Mouse (Mus musculus): ENCODE measurements around the gene Tctex1d4. TPM values are rescaled to one million over a fixed set of nuclear protein-coding genes. Genes with fewer than 3 reads are reported as not detected.

Gene Tctex1d4
- polyA plus RNA-seq, 2 experiments = not detected

GRCm38 (mm10) chr4:117101218-117101617 lies 25.4 kb upstream of the Tctex1d4 start:
- H3K27me3 ChIP-seq (ENCODE audit: control insufficient read depth, insufficient read depth, low read length) = peaks cover 8% of the 10 kb centered on the region
- TF ChIP-seq CTCF (IDR thresholded peaks at IDR 0.05; ENCODE audit: low read depth) (peak; percentile 48), EP300 (IDR thresholded peaks at IDR 0.05; ENCODE audit: low read depth) (no peak)
- ATAC-seq (ENCODE audit: insufficient read depth) (no peak), DNase-seq (ENCODE audit: low read depth in 3 of 3, low spot score in 3 of 3) (no peak)
- no peak overlapping the region for H3K4me2 ChIP-seq (ENCODE audit: low read depth)
- H3K9ac ChIP-seq (replicated peaks) = no peak overlapping the region
- no peak overlapping the region for H3K4me3 ChIP-seq (ENCODE audit: insufficient read depth in 1 of 2, low read depth in 2 of 2, low read length in 2 of 2)
- H3K36me3 ChIP-seq (replicated peaks; ENCODE audit: control insufficient read depth, insufficient read depth, low read depth) = no peaks in the 10 kb centered on the region
- no peak overlapping the region for H3K27ac ChIP-seq
- H3K9me3 ChIP-seq (ENCODE audit: control insufficient read depth, low read length) = no peaks in the 10 kb centered on the region
- WGBS (ENCODE audit: insufficient replicate concordance) = 40% methylated on average over 7 of the region's 7 CpGs
- H3K4me1 ChIP-seq (replicated peaks; ENCODE audit: control insufficient read depth in 2 of 2, insufficient read depth in 2 of 2, low read length in 1 of 2) = no peaks in the 10 kb centered on the region

- Histone ChIP-seq H3K4me1 (replicated peaks; ENCODE audit: control insufficient read depth in 2 of 2, insufficient read depth in 2 of 2, low read length in 1 of 2) (no peaks in the 10 kb centered on the region), H3K36me3 (replicated peaks; ENCODE audit: control insufficient read depth, insufficient read depth, low read depth) (no peaks in the 10 kb centered on the region), H3K9ac (replicated peaks) (no peak overlapping the region), H3K4me2 (ENCODE audit: low read depth) (no peak overlapping the region), H3K27ac (no peak overlapping the region), H3K4me3 (ENCODE audit: insufficient read depth in 1 of 2, low read depth in 2 of 2, low read length in 2 of 2) (no peak overlapping the region), H3K9me3 (ENCODE audit: control insufficient read depth, low read length) (no peaks in the 10 kb centered on the region), H3K27me3 (ENCODE audit: control insufficient read depth, insufficient read depth, low read length) (no peaks in the 10 kb centered on the region)
- TF ChIP-seq CTCF (IDR thresholded peaks at IDR 0.05; ENCODE audit: low read depth) (no peak), EP300 (IDR thresholded peaks at IDR 0.05; ENCODE audit: low read depth) (no peak)
- 66% methylated on average over 10 of the region's 10 CpGs for WGBS (ENCODE audit: insufficient replicate concordance)
- ATAC-seq (ENCODE audit: insufficient read depth) = no peak
- DNase-seq (ENCODE audit: low read depth in 3 of 3, low spot score in 3 of 3) = no peak
Observed at GRCm38 (mm10) chr4:117104672-117105071, 21.9 kb upstream of the Tctex1d4 start.

- DNase-seq (ENCODE audit: low read depth in 3 of 3, low spot score in 3 of 3) = no peak
- H3K4me1 ChIP-seq (replicated peaks; ENCODE audit: control insufficient read depth in 2 of 2, insufficient read depth in 2 of 2, low read length in 1 of 2) = no peaks in the 10 kb centered on the region
- H3K9me3 ChIP-seq (ENCODE audit: control insufficient read depth, low read length) = no peaks in the 10 kb centered on the region
- H3K36me3 ChIP-seq (replicated peaks; ENCODE audit: control insufficient read depth, insufficient read depth, low read depth) = no peaks in the 10 kb centered on the region
- TF ChIP-seq CTCF (IDR thresholded peaks at IDR 0.05; ENCODE audit: low read depth) (no peak), EP300 (IDR thresholded peaks at IDR 0.05; ENCODE audit: low read depth) (no peak)
- no peak overlapping the region for H3K27ac ChIP-seq
- no peak overlapping the region for H3K9ac ChIP-seq (replicated peaks)
- H3K4me3 ChIP-seq (ENCODE audit: insufficient read depth in 1 of 2, low read depth in 2 of 2, low read length in 2 of 2) = no peak overlapping the region
- WGBS (ENCODE audit: insufficient replicate concordance) = 67% methylated on average over 10 of the region's 10 CpGs
- no peaks in the 10 kb centered on the region for H3K27me3 ChIP-seq (ENCODE audit: control insufficient read depth, insufficient read depth, low read length)
- ATAC-seq (ENCODE audit: insufficient read depth) = no peak
- H3K4me2 ChIP-seq (ENCODE audit: low read depth) = no peak overlapping the region
Observed at GRCm38 (mm10) chr4:117105127-117105526, 21.5 kb upstream of the Tctex1d4 start.

GRCm38 (mm10) chr4:117107813-117108523 lies 18.6 kb upstream of the Tctex1d4 start:
- no peak for DNase-seq (ENCODE audit: low read depth in 3 of 3, low spot score in 3 of 3)
- Histone ChIP-seq H3K4me1 (replicated peaks; ENCODE audit: control insufficient read depth in 2 of 2, insufficient read depth in 2 of 2, low read length in 1 of 2) (no peaks in the 10 kb centered on the region), H3K27me3 (ENCODE audit: control insufficient read depth, insufficient read depth, low read length) (no peaks in the 10 kb centered on the region), H3K27ac (no peak overlapping the region), H3K36me3 (replicated peaks; ENCODE audit: control insufficient read depth, insufficient read depth, low read depth) (no peaks in the 10 kb centered on the region), H3K9me3 (ENCODE audit: control insufficient read depth, low read length) (no peaks in the 10 kb centered on the region), H3K4me3 (ENCODE audit: insufficient read depth in 1 of 2, low read depth in 2 of 2, low read length in 2 of 2) (no peak overlapping the region), H3K4me2 (ENCODE audit: low read depth) (no peak overlapping the region), H3K9ac (replicated peaks) (no peak overlapping the region)
- 70% methylated on average over 18 of the region's 18 CpGs for WGBS (ENCODE audit: insufficient replicate concordance)
- TF ChIP-seq CTCF (IDR thresholded peaks at IDR 0.05; ENCODE audit: low read depth) = no peak
- no peak for TF ChIP-seq EP300 (IDR thresholded peaks at IDR 0.05; ENCODE audit: low read depth)
- ATAC-seq (ENCODE audit: insufficient read depth) = no peak

GRCm38 (mm10) chr4:117108524-117108849 lies 18.1 kb upstream of the Tctex1d4 start:
- Histone ChIP-seq H3K4me1 (replicated peaks; ENCODE audit: control insufficient read depth in 2 of 2, insufficient read depth in 2 of 2, low read length in 1 of 2) (no peaks in the 10 kb centered on the region), H3K27me3 (ENCODE audit: control insufficient read depth, insufficient read depth, low read length) (no peaks in the 10 kb centered on the region), H3K27ac (no peak overlapping the region), H3K36me3 (replicated peaks; ENCODE audit: control insufficient read depth, insufficient read depth, low read depth) (no peaks in the 10 kb centered on the region), H3K9ac (replicated peaks) (no peak overlapping the region), H3K9me3 (ENCODE audit: control insufficient read depth, low read length) (no peaks in the 10 kb centered on the region), H3K4me3 (ENCODE audit: insufficient read depth in 1 of 2, low read depth in 2 of 2, low read length in 2 of 2) (no peak overlapping the region), H3K4me2 (ENCODE audit: low read depth) (no peak overlapping the region)
- no peak for DNase-seq (ENCODE audit: low read depth in 3 of 3, low spot score in 3 of 3)
- 91% methylated on average over 6 of the region's 6 CpGs for WGBS (ENCODE audit: insufficient replicate concordance)
- TF ChIP-seq EP300 (IDR thresholded peaks at IDR 0.05; ENCODE audit: low read depth) (no peak), CTCF (IDR thresholded peaks at IDR 0.05; ENCODE audit: low read depth) (no peak)
- ATAC-seq (ENCODE audit: insufficient read depth) = no peak

Data from liver, embryonic 14.5 days (tissue).